Mouse (Mus musculus) E14TG2a.4 (cell line): Measurements from ENCODE around the gene Hoga1.

ENCODE experiments used
- H3K27me3 ChIP-seq: 2 replicates; pipeline ENCODE4 v1.6.1; 2014; ENCODE audit warnings: low read length, control low read depth; ENCODE audit not compliant: insufficient read depth
- H3K36me3 ChIP-seq: 2 replicates; pipeline ENCODE4 v1.6.1; 2014; ENCODE audit warnings: low read length, control low read depth; ENCODE audit not compliant: insufficient read depth
- H3K4me1 ChIP-seq: replicated peaks from 2 replicates; pipeline ENCODE4 v1.6.1; 2014; ENCODE audit warnings: low read depth, low read length, control low read depth
- H3K4me3 ChIP-seq: replicated peaks from 2 replicates; pipeline ENCODE4 v1.5.1; 2014; ENCODE audit warnings: mild to moderate bottlenecking, low read length
- H3K9me3 ChIP-seq: 2 replicates; pipeline ENCODE4 v1.6.1; 2014; ENCODE audit warnings: low read length, control low read depth
- CTCF ChIP-seq: conservative IDR thresholded peaks from 2 replicates; pipeline ENCODE4 v1.5.1; 2014; ENCODE audit warnings: low read length
- NANOG ChIP-seq: IDR thresholded peaks from 2 replicates; pipeline ENCODE4 v1.6.1; 2014; ENCODE audit warnings: borderline replicate concordance, low read length, mixed read lengths
- POU5F1 ChIP-seq: IDR thresholded peaks from 2 replicates; pipeline ENCODE4 v1.6.1; 2014; ENCODE audit warnings: low read length, borderline replicate concordance

The Hoga1 gene

DNA sequence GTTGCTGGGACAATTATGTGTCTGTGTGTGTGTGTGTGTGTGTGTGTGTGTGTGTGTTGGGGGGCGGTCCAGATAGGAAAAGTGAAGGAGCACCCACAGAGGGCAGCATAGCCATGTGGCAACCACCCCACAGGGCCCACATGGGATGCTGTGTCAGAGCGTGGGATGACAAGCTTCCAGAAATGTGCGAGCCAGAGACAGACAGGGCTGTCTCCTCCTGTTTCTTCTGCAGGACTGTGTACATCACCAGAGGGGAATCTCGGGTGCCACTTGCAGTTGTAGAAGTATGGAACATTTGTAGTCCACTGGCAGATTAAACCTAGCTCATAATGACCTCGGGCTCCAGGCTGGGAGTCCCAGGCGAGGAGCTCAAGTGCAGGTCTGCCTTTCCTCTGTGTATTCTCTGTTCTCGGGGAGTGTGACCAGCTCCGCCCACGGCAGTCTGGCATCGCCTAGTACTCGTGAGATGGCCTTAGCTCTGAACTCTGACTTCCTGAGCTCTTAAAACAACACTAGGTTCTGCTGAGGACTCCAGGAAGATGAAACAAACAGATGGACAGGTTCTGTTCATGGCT is 10.4 kb upstream of the Hoga1 start:
- TF ChIP-seq NANOG (no peak), CTCF (no peak), POU5F1 (no peak)

GRCm38 (mm10) chr19:42035456-42036248 is 9.8 kb upstream of the Hoga1 start, which contains the start of gene Ankrd2:
Gene Ankrd2 (plus strand): TSS chr19:42036000.
- peaks cover 19% of the 10 kb centered on the region for H3K27me3 ChIP-seq
- H3K4me1 ChIP-seq = peaks cover 38% of the 10 kb centered on the region
- H3K9me3 ChIP-seq = no peaks in the 10 kb centered on the region
- peak; percentile 85 for TF ChIP-seq CTCF
- no peak for TF ChIP-seq NANOG
- TF ChIP-seq POU5F1 = no peak
- peaks cover 18% of the 10 kb centered on the region for H3K36me3 ChIP-seq
- peak within 1 kb of the TSS; percentile 65 for H3K4me3 ChIP-seq

More for the DNA sequence above, 10.4 kb upstream of the Hoga1 start:
- no peaks in the 10 kb centered on the region for H3K9me3 ChIP-seq
- peak overlapping the region; percentile 65 for H3K4me3 ChIP-seq
- H3K36me3 ChIP-seq = peaks cover 18% of the 10 kb centered on the region
- peaks cover 34% of the 10 kb centered on the region for H3K4me1 ChIP-seq
- peaks cover 12% of the 10 kb centered on the region for H3K27me3 ChIP-seq

GRCm38 (mm10) chr19:42036357-42036756 is 9.1 kb upstream of the Hoga1 start:
- Histone ChIP-seq H3K4me1 (peaks cover 38% of the 10 kb centered on the region), H3K36me3 (peaks cover 18% of the 10 kb centered on the region), H3K27me3 (peaks cover 19% of the 10 kb centered on the region), H3K4me3 (no peak overlapping the region), H3K9me3 (no peaks in the 10 kb centered on the region)
- TF ChIP-seq NANOG = no peak
- TF ChIP-seq CTCF = no peak
- TF ChIP-seq POU5F1 = no peak

DNA sequence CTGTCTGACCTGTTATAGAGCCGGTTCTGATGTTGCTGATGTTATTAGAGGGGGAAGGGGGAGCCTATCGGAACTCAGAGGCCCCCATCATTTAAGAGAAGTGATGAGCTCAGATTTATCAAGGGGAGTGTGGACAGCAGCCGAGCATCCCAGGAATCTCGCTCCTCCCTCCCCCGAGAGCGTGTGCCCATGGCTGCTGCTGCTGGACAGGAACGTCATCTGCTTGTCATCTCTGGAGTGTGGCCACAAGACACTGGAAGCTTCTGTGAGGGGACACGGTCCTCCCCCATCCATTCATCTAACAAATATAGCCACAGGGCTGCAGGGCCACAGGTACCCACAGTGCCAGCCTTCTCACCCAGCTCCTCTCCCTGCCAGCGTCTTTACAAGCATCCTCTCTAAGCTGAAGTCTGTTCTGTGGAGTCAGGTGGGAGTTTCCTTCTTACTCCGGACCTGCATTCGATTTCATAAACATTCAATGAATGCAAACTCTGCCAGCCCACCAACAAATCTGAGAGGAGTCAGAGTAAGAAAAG is 8.2 kb upstream of the Hoga1 start:
- Histone ChIP-seq H3K36me3 (peaks cover 12% of the 10 kb centered on the region), H3K4me3 (no peak overlapping the region), H3K27me3 (peaks cover 28% of the 10 kb centered on the region), H3K9me3 (no peaks in the 10 kb centered on the region), H3K4me1 (peaks cover 38% of the 10 kb centered on the region)
- TF ChIP-seq POU5F1 (no peak), CTCF (no peak), NANOG (no peak)

GRCm38 (mm10) chr19:42038310-42038709 is 7.1 kb upstream of the Hoga1 start:
- Histone ChIP-seq H3K9me3 (no peaks in the 10 kb centered on the region), H3K27me3 (peaks cover 32% of the 10 kb centered on the region), H3K4me3 (no peak overlapping the region), H3K36me3 (peaks cover 10% of the 10 kb centered on the region), H3K4me1 (peaks cover 36% of the 10 kb centered on the region)
- TF ChIP-seq NANOG = no peak

GRCm38 (mm10) chr19:42043988-42044387 is 1.4 kb upstream of the Hoga1 start:
- no peak overlapping the region for H3K4me3 ChIP-seq
- TF ChIP-seq POU5F1 = no peak
- no peak for TF ChIP-seq CTCF
- no peak for TF ChIP-seq NANOG

DNA sequence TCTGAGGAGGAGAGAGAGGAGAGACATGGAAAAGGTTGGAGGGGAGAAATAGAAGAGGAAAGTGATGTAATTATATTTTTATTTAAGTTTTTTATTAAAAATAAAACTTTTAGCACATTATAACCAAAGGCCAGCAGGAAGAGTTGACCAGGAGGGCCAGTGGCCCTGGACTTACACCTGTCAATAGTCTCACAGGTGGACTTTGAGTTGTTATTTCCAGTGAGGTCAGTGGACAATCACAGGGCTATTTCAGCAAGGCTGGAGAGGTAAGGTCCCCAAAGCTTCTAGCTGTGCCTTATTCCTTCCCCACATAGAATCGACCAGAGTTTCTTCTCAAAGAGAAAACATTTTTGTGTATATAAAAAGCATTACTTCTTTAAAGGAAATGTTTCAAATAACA is 4.8 kb downstream of the Hoga1 start:
- no peaks in the 10 kb centered on the region for H3K9me3 ChIP-seq
- H3K4me1 ChIP-seq = peaks cover 34% of the 10 kb centered on the region
- no peaks in the 10 kb centered on the region for H3K36me3 ChIP-seq
- H3K27me3 ChIP-seq = peaks cover 28% of the 10 kb centered on the region
- TF ChIP-seq CTCF (no peak), NANOG (no peak), POU5F1 (no peak)
- H3K4me3 ChIP-seq = no peak overlapping the region

More at GRCm38 (mm10) chr19:42043988-42044387, 1.4 kb upstream of the Hoga1 start:
- Histone ChIP-seq H3K9me3 (no peaks in the 10 kb centered on the region), H3K4me1 (peaks cover 28% of the 10 kb centered on the region), H3K36me3 (no peaks in the 10 kb centered on the region), H3K27me3 (peaks cover 68% of the 10 kb centered on the region)

DNA sequence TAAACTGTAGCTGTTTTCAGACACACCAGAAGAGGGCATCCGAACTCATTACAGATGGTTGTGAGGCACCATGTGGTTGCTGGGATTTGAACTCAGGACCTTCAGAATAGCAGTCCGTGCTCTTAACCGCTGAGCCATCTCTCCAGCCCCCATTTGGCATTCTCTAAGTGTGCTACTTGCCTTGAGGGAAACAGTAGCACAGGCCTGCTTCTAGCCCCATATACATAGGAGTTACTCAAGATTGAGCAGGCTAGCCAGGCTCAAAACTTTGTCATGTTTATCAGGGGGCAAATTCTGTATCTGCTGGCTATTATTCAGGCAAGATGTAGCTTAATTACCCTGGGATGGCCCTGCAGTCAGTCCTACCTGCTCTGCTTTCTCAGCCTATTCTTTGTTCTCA is 5.9 kb downstream of the Hoga1 start:
- TF ChIP-seq CTCF (no peak), POU5F1 (no peak), NANOG (no peak)
- peaks cover 23% of the 10 kb centered on the region for H3K4me1 ChIP-seq
- H3K36me3 ChIP-seq = no peaks in the 10 kb centered on the region
- H3K27me3 ChIP-seq = peaks cover 19% of the 10 kb centered on the region
- no peak overlapping the region for H3K4me3 ChIP-seq
- H3K9me3 ChIP-seq = no peaks in the 10 kb centered on the region

DNA sequence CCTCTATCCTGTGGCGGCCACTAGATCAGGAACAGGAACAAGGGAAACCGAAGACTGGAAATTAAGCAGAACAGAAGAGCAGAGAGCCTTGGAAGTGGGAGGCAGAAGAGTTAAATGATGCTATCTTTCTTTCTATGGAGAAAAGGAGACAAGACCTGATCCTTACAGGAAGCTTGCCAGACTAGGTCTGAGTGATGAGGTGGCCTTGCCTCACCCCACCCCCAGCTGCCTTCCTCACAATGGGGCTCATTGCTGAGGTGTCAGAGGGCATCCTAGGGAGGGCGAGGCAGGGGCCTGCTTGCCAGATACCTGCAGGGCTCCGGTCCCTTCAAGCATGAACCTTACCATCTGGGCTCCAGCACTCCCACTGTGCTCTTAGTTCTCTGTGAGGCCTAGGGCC is 6.5 kb downstream of the Hoga1 start, which contains the start of gene 4933411K16Rik:
TSS of gene 4933411K16Rik (plus strand) at position 301 of the 400 bp plus-strand sequence.
- H3K4me3 ChIP-seq = no peak within 1 kb of the TSS
- TF ChIP-seq NANOG (no peak), POU5F1 (no peak), CTCF (no peak)
- H3K36me3 ChIP-seq = no peaks in the 10 kb centered on the region
- no peaks in the 10 kb centered on the region for H3K9me3 ChIP-seq
- peaks cover 21% of the 10 kb centered on the region for H3K4me1 ChIP-seq
- H3K27me3 ChIP-seq = peaks cover 17% of the 10 kb centered on the region
